Mouse (Mus musculus) stomach, embryonic 14.5 days (tissue): ENCODE measurements around the gene Fars2. TPM values are rescaled to one million over a fixed set of nuclear protein-coding genes. Genes with fewer than 3 reads are reported as not detected.
"Not testable (repeated sequence)": the region's sequence is repeated elsewhere in the genome, so short reads cannot be mapped to it uniquely, and the experiment has no call there.

Source experiments
- ATAC-seq: fragments of 200-750 bp; cut with Nextera tagmentation; 2 replicates; pipeline ENCODE4 v1.8.0; 2017; ENCODE audit warnings: low read depth, moderate TSS enrichment; ENCODE audit not compliant: insufficient number of reproducible peaks, insufficient read depth, low FRiP score
- H3K27ac ChIP-seq: fragments of 300-500 bp; sonication (generic); 2 replicates; pipeline ENCODE4 v1.5.1; 2014; ENCODE audit warnings: mild to moderate bottlenecking, low read length, moderate library complexity, mixed read lengths
- H3K27me3 ChIP-seq: fragments of 300-500 bp; sonication (generic); 2 replicates; pipeline ENCODE4 v1.6.1; 2014; ENCODE audit warnings: low read length, control low read depth, mixed read lengths; ENCODE audit not compliant: control insufficient read depth, insufficient read depth
- H3K36me3 ChIP-seq: fragments of 300-500 bp; sonication (generic); 2 replicates; pipeline ENCODE4 v1.6.1; 2014; ENCODE audit warnings: mild to moderate bottlenecking, control low read depth, low read length, moderate library complexity, mixed read lengths; ENCODE audit not compliant: control insufficient read depth, insufficient read depth
- H3K4me1 ChIP-seq: fragments of 300-500 bp; sonication (generic); 2 replicates; pipeline ENCODE4 v1.6.1; 2014; ENCODE audit warnings: low read length, control low read depth, mixed read lengths; ENCODE audit not compliant: control insufficient read depth, insufficient read depth
- H3K4me2 ChIP-seq: fragments of 300-500 bp; sonication (generic); replicated peaks from 2 replicates; pipeline ENCODE4 v1.6.1; 2014; ENCODE audit warnings: low read depth, low read length, control low read depth
- H3K4me3 ChIP-seq: fragments of 300-500 bp; sonication (generic); 2 replicates; pipeline ENCODE4 v1.5.1; 2014; ENCODE audit warnings: low read depth, low read length, control low read depth
- H3K9ac ChIP-seq: fragments of 300-500 bp; sonication (generic); replicated peaks from 2 replicates; pipeline ENCODE4 v1.6.1; 2014; ENCODE audit warnings: low read depth, mild to moderate bottlenecking, control low read depth, low read length, moderate library complexity, mixed read lengths
- H3K9me3 ChIP-seq: fragments of 300-500 bp; sonication (generic); 2 replicates; pipeline ENCODE4 v1.6.1; 2016; ENCODE audit warnings: low read depth, low read length, control low read depth; ENCODE audit not compliant: control insufficient read depth
- WGBS: fragments of 180-500 bp; shearing (Covaris S2); extraction: QIAGEN DNeasy Blood & Tissue Kit; methylation state at CpG from one replicate; pipeline ENCODE4 v1.1.7; 2014; 5-methylcytosine and 5-hydroxymethylcytosine counted together
- polyA plus RNA-seq: library from polyadenylated mRNA; unstranded; fragments of >200 nt; fragmentation: Nextera tagmentation; extraction: Ambion mirVana; gene quantifications from 2 replicates; pipeline ENCODE4 v1.2.1, GENCODE M21; 2014

The Fars2 gene
- polyA plus RNA-seq, 1 experiment from 2014 or later, result 40.0 TPM

- 77% methylated on average over 5 of the region's 5 CpGs for WGBS
Observed at GRCm38 (mm10) chr13:36152728-36153498, 35.7 kb downstream of the Fars2 start.

GRCm38 (mm10) chr13:36156340-36156931, 39.2 kb downstream of the Fars2 start:
- Histone ChIP-seq H3K9me3 (no peaks in the 10 kb centered on the region), H3K4me1 (no peaks in the 10 kb centered on the region), H3K4me3 (no peak overlapping the region), H3K27ac (no peak overlapping the region), H3K4me2 (no peak overlapping the region), H3K9ac (no peak overlapping the region), H3K27me3 (no peaks in the 10 kb centered on the region), H3K36me3 (no peaks in the 10 kb centered on the region)
- ATAC-seq, result no peak
- 84% methylated on average over 7 of the region's 7 CpGs for WGBS

More at GRCm38 (mm10) chr13:36152728-36153498, 35.7 kb downstream of the Fars2 start:
- H3K27me3 ChIP-seq, result no peaks in the 10 kb centered on the region
- no peak overlapping the region for H3K4me2 ChIP-seq
- no peak for ATAC-seq
- no peaks in the 10 kb centered on the region for H3K36me3 ChIP-seq
- H3K9ac ChIP-seq, result no peak overlapping the region
- peaks cover 8% of the 10 kb centered on the region; the same call in 1 of the 2 replicates for H3K4me1 ChIP-seq
- no peak overlapping the region for H3K27ac ChIP-seq
- H3K4me3 ChIP-seq, result no peak overlapping the region
- H3K9me3 ChIP-seq, result no peaks in the 10 kb centered on the region

GRCm38 (mm10) chr13:36163411-36163810, 46.2 kb downstream of the Fars2 start:
- Histone ChIP-seq H3K9me3 (no peaks in the 10 kb centered on the region), H3K4me1 (no peaks in the 10 kb centered on the region), H3K27ac (no peak overlapping the region), H3K4me2 (no peak overlapping the region), H3K9ac (no peak overlapping the region), H3K4me3 (no peak overlapping the region), H3K36me3 (no peaks in the 10 kb centered on the region), H3K27me3 (no peaks in the 10 kb centered on the region)
- 85% methylated on average over 5 of the region's 5 CpGs for WGBS
- ATAC-seq, result no peak

- H3K27me3 ChIP-seq, result no peaks in the 10 kb centered on the region
- no peak overlapping the region for H3K4me3 ChIP-seq
- H3K9me3 ChIP-seq, result no peaks in the 10 kb centered on the region
- no peaks in the 10 kb centered on the region for H3K36me3 ChIP-seq
- no peak overlapping the region for H3K9ac ChIP-seq
- no peak for ATAC-seq
- H3K4me1 ChIP-seq, result no peaks in the 10 kb centered on the region
- H3K4me2 ChIP-seq, result no peak overlapping the region
- WGBS, result 80% methylated on average over 1 of the region's 1 CpGs
- no peak overlapping the region for H3K27ac ChIP-seq
Observed at GRCm38 (mm10) chr13:36163898-36164297, 46.7 kb downstream of the Fars2 start.

- ATAC-seq, H3K4me1 ChIP-seq: not testable (repeated sequence)
- whole genome bisulfite sequencing, result 56% methylated on average over 2 of the region's 2 CpGs
Observed at GRCm38 (mm10) chr13:36172981-36173380, 55.8 kb downstream of the Fars2 start.

GRCm38 (mm10) chr13:36174101-36174500, 56.9 kb downstream of the Fars2 start:
- no peaks in the 10 kb centered on the region for H3K4me1 ChIP-seq
- no peak for ATAC-seq
- H3K9ac ChIP-seq, result no peak overlapping the region
- no peaks in the 10 kb centered on the region for H3K9me3 ChIP-seq
- WGBS, result 94% methylated on average over 5 of the region's 5 CpGs
- no peaks in the 10 kb centered on the region for H3K27me3 ChIP-seq
- no peak overlapping the region for H3K27ac ChIP-seq
- no peaks in the 10 kb centered on the region for H3K36me3 ChIP-seq
- H3K4me2 ChIP-seq, result no peak overlapping the region
- H3K4me3 ChIP-seq, result no peak overlapping the region

More at GRCm38 (mm10) chr13:36172981-36173380, 55.8 kb downstream of the Fars2 start:
- H3K27me3 ChIP-seq, H3K36me3 ChIP-seq, H3K9me3 ChIP-seq, H3K27ac ChIP-seq, H3K9ac ChIP-seq, H3K4me2 ChIP-seq, H3K4me3 ChIP-seq: not testable (repeated sequence)

GRCm38 (mm10) chr13:36174772-36175171, 57.6 kb downstream of the Fars2 start:
- WGBS, result 91% methylated on average over 4 of the region's 4 CpGs

GRCm38 (mm10) chr13:36181231-36181630, 64.0 kb downstream of the Fars2 start:
- Histone ChIP-seq H3K4me2 (no peak overlapping the region), H3K4me1 (no peaks in the 10 kb centered on the region), H3K27ac (no peak overlapping the region), H3K9me3 (no peaks in the 10 kb centered on the region), H3K27me3 (no peaks in the 10 kb centered on the region), H3K4me3 (no peak overlapping the region), H3K36me3 (no peaks in the 10 kb centered on the region), H3K9ac (no peak overlapping the region)
- WGBS, result 78% methylated on average over 2 of the region's 2 CpGs
- no peak for ATAC-seq

More at GRCm38 (mm10) chr13:36174772-36175171, 57.6 kb downstream of the Fars2 start:
- Histone ChIP-seq H3K27me3 (no peaks in the 10 kb centered on the region), H3K9me3 (no peaks in the 10 kb centered on the region), H3K36me3 (no peaks in the 10 kb centered on the region), H3K4me1 (no peaks in the 10 kb centered on the region), H3K9ac (no peak overlapping the region), H3K4me2 (no peak overlapping the region), H3K27ac (no peak overlapping the region), H3K4me3 (no peak overlapping the region)
- ATAC-seq, result no peak
